ENCODE assay signal across 9 mouse cellular contexts in genomic region chr13:32213702-32214452, GRCm38 (mm10).
DNase-seq lines count a peak whose midpoint lies in the region; ATAC-seq and TF ChIP-seq lines count a peak whose summit lies in the region.
"Had no signal": no experiment of that assay in that cellular context is flagged by ENCODE, and none has a peak within 500 bp of the region (broad histone marks: within the 10 kb centered on the region; RNA-seq: fewer than 3 reads in every experiment).

No protein-coding gene starts in this region.

- WGBS in liver, embryonic 14.5 days (ENCODE audit: insufficient replicate concordance) = 49% methylated on average over 9 of the region's 9 CpGs
- WGBS in liver, embryonic 11.5 days = 56% methylated on average over 9 of the region's 9 CpGs
- WGBS in embryonic facial prominence, embryonic 11.5 days = 22% methylated on average over 9 of the region's 9 CpGs
- WGBS in hindbrain, embryonic 10.5 days = 48% methylated on average over 9 of the region's 9 CpGs
- WGBS in limb, embryonic 15.5 days = 40% methylated on average over 9 of the region's 9 CpGs

- H3K27me3 ChIP-seq in liver, embryonic 14.5 days (ENCODE audit: control insufficient read depth, insufficient read depth, low read length) = no peaks in the 10 kb centered on the region
- H3K27me3 ChIP-seq in liver, embryonic 11.5 days (replicated peaks; ENCODE audit: control insufficient read depth, insufficient read depth, low read length) = no peaks in the 10 kb centered on the region
- H3K27me3 ChIP-seq in Patski = no peaks in the 10 kb centered on the region
- H3K27me3 ChIP-seq in embryonic facial prominence, embryonic 11.5 days (ENCODE audit: control insufficient read depth, insufficient read depth, low read length) = no peaks in the 10 kb centered on the region
- H3K27me3 ChIP-seq in hindbrain, embryonic 10.5 days (ENCODE audit: insufficient read depth, poor library complexity, severe bottlenecking) = no peaks in the 10 kb centered on the region
- peaks cover 9% of the 10 kb centered on the region; the same call in 1 of the 2 replicates for H3K27me3 ChIP-seq in limb, embryonic 15.5 days
- H3K27me3 ChIP-seq: embryonic facial prominence, embryonic 12.5 days had no signal

- no peak for TF ChIP-seq EP300 in liver, embryonic 14.5 days (IDR thresholded peaks at IDR 0.05; ENCODE audit: low read depth)

- POLR2A ChIA-PET in Patski (lab: Charles Lee) = interaction anchor here (0.6 to 3.3 kb wide), 2 partner anchors 406 to 421 kb away, joined by 3 to 35 read pairs; partner anchors contain the start of gene Foxc1

- peak; percentile 61 for TF ChIP-seq CTCF in liver, embryonic 14.5 days (IDR thresholded peaks at IDR 0.05; ENCODE audit: low read depth)
- TF ChIP-seq CTCF in Patski (IDR thresholded peaks at IDR 0.05) = peak; percentile 67

- no peak overlapping the region for H3K4me3 ChIP-seq in liver, embryonic 14.5 days (ENCODE audit: insufficient read depth in 1 of 2, low read depth in 2 of 2, low read length in 2 of 2)
- H3K4me3 ChIP-seq in liver, embryonic 11.5 days (ENCODE audit: low read depth, low read length) = no peak overlapping the region
- no peak overlapping the region for H3K4me3 ChIP-seq in embryonic facial prominence, embryonic 11.5 days (ENCODE audit: low read depth, low read length)
- H3K4me3 ChIP-seq in hindbrain, embryonic 10.5 days = no peak overlapping the region
- H3K4me3 ChIP-seq in limb, embryonic 15.5 days = no peak overlapping the region
- H3K4me3 ChIP-seq: embryonic facial prominence, embryonic 12.5 days had no signal

- CTCF ChIA-PET in Patski (lab: Charles Lee) = interaction anchor here (0.8 to 6.4 kb wide), 12 partner anchors 15 to 414 kb away, joined by 3 to 42 read pairs (median 6); partner anchors contain the start of gene Foxc1

- no peak overlapping the region for H3K27ac ChIP-seq in liver, embryonic 14.5 days
- H3K27ac ChIP-seq in liver, embryonic 11.5 days (ENCODE audit: low read depth, low read length) = no peak overlapping the region
- no peak overlapping the region for H3K27ac ChIP-seq in embryonic facial prominence, embryonic 11.5 days (replicated peaks; ENCODE audit: low read depth, low read length)
- H3K27ac ChIP-seq in hindbrain, embryonic 10.5 days = no peak overlapping the region
- H3K27ac ChIP-seq in limb, embryonic 15.5 days = peak overlapping the region; percentile 38; the same call in 1 of the 2 replicates
- H3K27ac ChIP-seq: embryonic facial prominence, embryonic 12.5 days had no signal

- H3K9me3 ChIP-seq in liver, embryonic 14.5 days (ENCODE audit: control insufficient read depth, low read length) = no peaks in the 10 kb centered on the region
- H3K9me3 ChIP-seq in liver, embryonic 11.5 days (ENCODE audit: control insufficient read depth, low read length) = no peaks in the 10 kb centered on the region
- H3K9me3 ChIP-seq in embryonic facial prominence, embryonic 11.5 days (replicated peaks; ENCODE audit: control insufficient read depth, low read length) = no peaks in the 10 kb centered on the region
- H3K9me3 ChIP-seq in hindbrain, embryonic 10.5 days = no peaks in the 10 kb centered on the region
- H3K9me3 ChIP-seq in limb, embryonic 15.5 days = no peaks in the 10 kb centered on the region
- H3K9me3 ChIP-seq: embryonic facial prominence, embryonic 12.5 days had no signal

- no peaks in the 10 kb centered on the region for H3K36me3 ChIP-seq in liver, embryonic 14.5 days (replicated peaks; ENCODE audit: control insufficient read depth, insufficient read depth, low read depth)
- H3K36me3 ChIP-seq in liver, embryonic 11.5 days (ENCODE audit: control insufficient read depth, insufficient read depth, low read length) = no peaks in the 10 kb centered on the region
- no peaks in the 10 kb centered on the region for H3K36me3 ChIP-seq in embryonic facial prominence, embryonic 11.5 days (replicated peaks; ENCODE audit: control insufficient read depth, insufficient read depth, low read depth, low read length)
- H3K36me3 ChIP-seq in hindbrain, embryonic 10.5 days = no peaks in the 10 kb centered on the region
- H3K36me3 ChIP-seq in limb, embryonic 15.5 days = no peaks in the 10 kb centered on the region
- H3K36me3 ChIP-seq: embryonic facial prominence, embryonic 12.5 days had no signal

- DNase-seq in liver, embryonic 14.5 days (ENCODE audit: low read depth in 3 of 3, low spot score in 3 of 3) = no peak
- DNase-seq in liver, embryonic 11.5 days (ENCODE audit: low spot score) = no peak
- no peak for DNase-seq in Patski (ENCODE audit: low read depth, low spot score)
- DNase-seq in embryonic facial prominence, embryonic 11.5 days (ENCODE audit: low spot score) = peak; percentile 82
- peak; percentile 21 for DNase-seq in hindbrain, embryonic 10.5 days (ENCODE audit: low spot score)
- DNase-seq in spleen, postnatal 36 days (ENCODE audit: low spot score in 2 of 2) = no peak

- no peak overlapping the region for H3K4me2 ChIP-seq in liver, embryonic 14.5 days (ENCODE audit: low read depth)
- no peak overlapping the region for H3K4me2 ChIP-seq in liver, embryonic 11.5 days
- H3K4me2 ChIP-seq in embryonic facial prominence, embryonic 11.5 days (ENCODE audit: low read depth, low read length) = no peak overlapping the region
- no peak overlapping the region for H3K4me2 ChIP-seq in limb, embryonic 15.5 days
- H3K4me2 ChIP-seq: embryonic facial prominence, embryonic 12.5 days had no signal

- no peaks in the 10 kb centered on the region for H3K4me1 ChIP-seq in liver, embryonic 14.5 days (replicated peaks; ENCODE audit: control insufficient read depth in 2 of 2, insufficient read depth in 2 of 2, low read length in 1 of 2)
- H3K4me1 ChIP-seq in liver, embryonic 11.5 days (replicated peaks; ENCODE audit: control insufficient read depth, insufficient read depth, low read length) = no peaks in the 10 kb centered on the region
- no peaks in the 10 kb centered on the region for H3K4me1 ChIP-seq in embryonic facial prominence, embryonic 11.5 days (ENCODE audit: control insufficient read depth, insufficient read depth, low read length)
- H3K4me1 ChIP-seq in hindbrain, embryonic 10.5 days (replicated peaks) = 0 out of 2 replicates have a peak, but pooled peaks cover 5% of the 10 kb centered on the region
- no peaks in the 10 kb centered on the region for H3K4me1 ChIP-seq in limb, embryonic 15.5 days
- H3K4me1 ChIP-seq: embryonic facial prominence, embryonic 12.5 days had no signal

- ATAC-seq in liver, embryonic 14.5 days (ENCODE audit: insufficient read depth) = no peak
- no peak for ATAC-seq in liver, embryonic 11.5 days (replicated peaks; ENCODE audit: low FRiP score)
- ATAC-seq in Patski = no peak
- ATAC-seq in embryonic facial prominence, embryonic 11.5 days (replicated peaks; ENCODE audit: insufficient number of reproducible peaks, low FRiP score, low TSS enrichment, low read depth) = no peak
- ATAC-seq in limb, embryonic 15.5 days (ENCODE audit: insufficient number of reproducible peaks, low FRiP score, low TSS enrichment, low read depth) = no peak
- 0 out of 2 replicates have a peak, but pooled peaks have one; percentile 33 for ATAC-seq in neutrophil, adult 5-6 weeks (ENCODE audit: extremely low read depth, insufficient number of reproducible peaks, low FRiP score, poor library complexity, severe bottlenecking)

- in situ Hi-C loops in Patski (cut with MboI; ENCODE audit: low pct_unique_long_range_greater_than_20kb) = no loop called here

- H3K9ac ChIP-seq in liver, embryonic 14.5 days (replicated peaks) = no peak overlapping the region
- no peak overlapping the region for H3K9ac ChIP-seq in liver, embryonic 11.5 days (ENCODE audit: low read depth, low read length)
- H3K9ac ChIP-seq in embryonic facial prominence, embryonic 11.5 days (replicated peaks; ENCODE audit: low read length) = no peak overlapping the region
- H3K9ac ChIP-seq in limb, embryonic 15.5 days = no peak overlapping the region
- H3K9ac ChIP-seq: embryonic facial prominence, embryonic 12.5 days had no signal

Comparison
In these comparisons a context has a peak if more than half of its experiments do, and no peak if none do; other contexts are left out.
1. DNase-seq: peak in embryonic facial prominence, embryonic 11.5 days (single experiment) and hindbrain, embryonic 10.5 days (single experiment); none in liver, embryonic 14.5 days (0 of 3), liver, embryonic 11.5 days (single experiment), Patski (single experiment) and spleen, postnatal 36 days (0 of 2).